Mouse (Mus musculus) right cerebral cortex, postnatal 4 days (tissue): ENCODE results near the gene Ift43.

ENCODE experiments used
- DNase-seq: peaks from one replicate; pipeline ENCODE4 v3.0.0-alpha.2; 2022

Ift43 gene

DNA sequence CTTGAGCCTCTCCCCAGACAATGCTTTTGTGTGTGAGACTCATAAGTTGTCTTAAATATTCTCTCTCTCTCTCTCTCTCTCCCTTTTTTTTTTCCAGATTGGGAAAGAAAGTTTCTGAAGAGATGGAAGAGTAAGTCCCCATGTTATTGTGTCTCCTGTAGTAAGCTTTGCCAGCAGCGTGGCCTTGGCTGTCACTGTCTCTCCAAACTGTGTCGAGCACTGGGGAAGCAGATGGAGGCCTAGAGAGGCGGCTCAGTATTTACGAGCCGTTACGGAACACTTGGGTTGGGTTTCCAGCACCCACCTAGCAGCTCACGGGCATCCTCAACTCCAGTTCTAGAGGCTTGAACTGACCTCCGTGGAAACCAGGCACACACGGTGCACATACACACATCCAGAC lies 56.4 kb downstream of the Ift43 start:
- no peak for DNase-seq

DNA sequence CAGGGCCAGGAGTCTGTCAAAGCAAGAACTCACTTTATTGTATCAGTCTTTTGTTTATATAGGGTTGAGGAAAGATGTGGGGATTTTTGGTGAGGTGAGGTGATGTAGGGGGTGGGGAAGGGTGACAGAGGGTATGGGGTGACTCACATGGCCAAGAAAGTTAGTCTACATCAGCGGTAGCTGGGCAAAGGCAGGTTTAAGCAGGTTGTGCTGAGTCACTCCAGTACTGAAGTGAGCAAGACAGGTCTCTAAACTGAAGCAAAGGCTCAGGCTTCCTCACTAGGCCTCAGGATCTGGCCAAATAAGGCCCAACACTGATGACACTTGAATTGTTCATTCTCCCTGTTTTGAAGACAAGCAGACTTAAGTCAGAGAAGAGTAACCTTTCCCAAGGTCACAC lies 60.0 kb downstream of the Ift43 start:
- no peak for DNase-seq

DNA sequence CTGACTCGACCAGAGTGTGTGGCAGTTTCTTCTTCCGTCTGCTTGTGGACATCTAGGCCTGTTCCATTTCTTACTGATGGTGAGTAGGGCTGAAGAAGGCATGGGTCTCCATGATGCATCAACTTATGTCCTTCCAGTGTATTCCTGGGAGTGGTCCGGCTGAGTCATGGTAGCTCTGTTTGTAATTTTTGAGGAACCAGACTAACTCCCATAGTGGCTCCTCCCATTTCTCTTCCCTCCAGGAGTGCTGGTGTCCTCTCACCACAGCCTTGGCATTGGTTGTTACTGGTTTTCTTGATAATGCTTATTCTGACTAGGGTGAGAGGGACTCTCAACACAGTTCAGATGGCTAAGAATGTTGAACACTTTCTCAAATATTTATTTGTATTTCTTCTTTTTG lies 63.9 kb downstream of the Ift43 start:
- no peak for DNase-seq

DNA sequence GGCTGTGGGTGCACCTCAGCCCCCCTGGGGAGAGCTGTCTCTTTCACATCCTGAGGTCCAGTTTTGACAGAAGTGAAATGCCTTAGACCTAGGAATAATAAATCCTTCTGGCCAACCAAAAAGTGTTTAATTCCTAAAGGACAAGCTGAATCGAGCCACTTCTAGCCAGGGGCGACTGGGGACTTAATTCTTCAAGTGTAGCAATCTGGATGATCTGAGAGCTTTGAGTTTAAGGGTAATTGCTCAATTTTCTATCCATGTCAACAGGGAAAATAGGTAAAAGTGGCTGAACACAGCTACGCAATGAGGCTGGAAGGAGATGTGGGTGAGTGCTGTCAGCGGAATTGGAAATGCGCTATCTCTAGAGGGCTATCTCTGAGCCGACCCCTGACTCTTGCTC lies 65.9 kb downstream of the Ift43 start:
- no peak for DNase-seq

DNA sequence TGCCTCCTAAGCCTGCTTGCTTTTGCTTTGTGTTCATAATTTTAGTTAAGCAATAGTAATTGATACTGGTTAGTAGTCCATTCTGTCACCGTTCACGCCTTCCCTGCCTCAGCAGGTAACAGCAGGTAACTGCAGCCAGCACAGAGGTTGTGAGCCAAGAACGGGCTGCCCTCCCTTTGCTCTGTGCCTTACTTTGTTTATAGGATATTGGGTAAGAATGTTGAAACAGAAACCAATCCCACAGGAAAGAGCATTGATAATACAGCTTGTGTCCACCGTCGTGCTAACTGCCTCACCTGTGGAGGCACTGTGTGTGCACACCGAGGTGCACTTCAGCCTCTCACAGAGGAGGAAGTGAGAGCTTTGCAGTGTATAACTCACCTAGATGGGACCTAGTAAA lies 66.7 kb downstream of the Ift43 start:
- DNase-seq = no peak

DNA sequence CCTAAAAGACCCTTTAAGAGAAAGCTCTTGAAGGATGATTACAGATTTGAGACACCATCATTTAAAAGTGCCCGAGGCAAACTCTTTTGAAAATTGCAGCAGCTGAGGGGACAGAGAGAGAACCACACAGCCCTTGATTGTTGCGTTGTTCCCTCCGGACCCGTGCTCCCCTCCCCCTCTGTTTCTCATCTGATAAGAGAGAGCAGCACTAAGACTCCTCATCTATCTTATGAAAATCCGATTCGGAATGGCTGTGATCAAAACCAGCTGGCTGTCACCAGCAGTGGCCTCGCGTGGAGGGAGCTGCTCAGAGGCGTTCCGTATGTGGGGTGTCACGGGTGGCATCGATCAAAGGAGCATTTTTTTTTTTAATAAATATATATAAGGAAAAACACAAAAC lies 69.6 kb downstream of the Ift43 start:
- no peak for DNase-seq

DNA sequence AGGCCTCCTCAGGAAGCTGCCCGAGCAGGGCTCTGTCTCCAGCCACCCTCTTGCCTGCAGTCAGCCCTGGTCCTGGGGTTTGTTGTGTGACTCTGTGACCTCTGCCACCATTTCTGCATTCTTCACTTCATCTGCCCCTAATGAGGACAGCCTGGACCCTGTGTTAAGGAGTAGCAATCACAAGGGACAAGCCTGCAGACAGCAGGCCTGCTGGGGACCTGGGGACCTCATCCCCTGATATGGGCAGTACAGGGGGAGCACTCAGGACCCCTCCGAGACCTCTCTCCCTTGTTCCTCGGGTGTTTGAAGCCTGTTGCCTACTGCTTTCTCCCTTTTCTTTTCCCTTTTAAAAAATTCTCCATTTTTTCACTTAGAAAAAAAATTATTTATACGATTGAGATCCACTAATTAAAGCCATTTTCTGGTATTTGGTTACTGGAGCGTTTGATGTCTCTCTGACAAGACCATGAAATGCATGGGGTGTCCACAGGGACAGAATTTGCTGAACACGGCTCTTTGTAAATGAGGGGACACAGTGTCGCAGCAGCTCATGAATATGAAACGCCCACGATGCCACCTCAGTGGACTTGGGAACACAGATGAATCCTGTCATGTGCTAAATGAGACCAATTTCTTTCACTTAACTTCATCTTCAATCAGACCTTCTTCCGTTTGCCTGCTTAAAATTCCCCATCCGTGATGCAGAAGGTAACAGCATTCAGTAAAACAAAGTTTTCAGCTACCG lies 71.0 kb downstream of the Ift43 start:
- DNase-seq = no peak

DNA sequence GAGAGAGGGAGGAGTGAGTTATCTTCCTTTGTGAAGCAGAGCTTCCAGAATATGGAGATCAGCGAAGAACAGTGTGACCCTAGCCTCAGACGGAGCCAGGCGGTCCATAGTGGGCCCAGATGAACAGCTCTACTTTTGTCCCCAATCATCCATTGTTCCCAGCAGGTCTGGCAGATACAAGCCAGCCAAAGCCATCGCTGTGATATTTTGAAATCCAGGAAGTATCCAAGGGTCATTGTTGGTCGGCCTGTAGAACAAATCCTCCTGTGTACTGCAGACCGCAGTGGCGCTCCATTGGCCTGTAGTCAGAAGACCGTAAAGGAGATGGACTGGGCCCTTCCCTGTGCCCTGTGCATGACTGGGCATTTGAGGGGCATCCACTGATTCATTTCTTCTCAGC lies 72.8 kb downstream of the Ift43 start:
- no peak for DNase-seq

DNA sequence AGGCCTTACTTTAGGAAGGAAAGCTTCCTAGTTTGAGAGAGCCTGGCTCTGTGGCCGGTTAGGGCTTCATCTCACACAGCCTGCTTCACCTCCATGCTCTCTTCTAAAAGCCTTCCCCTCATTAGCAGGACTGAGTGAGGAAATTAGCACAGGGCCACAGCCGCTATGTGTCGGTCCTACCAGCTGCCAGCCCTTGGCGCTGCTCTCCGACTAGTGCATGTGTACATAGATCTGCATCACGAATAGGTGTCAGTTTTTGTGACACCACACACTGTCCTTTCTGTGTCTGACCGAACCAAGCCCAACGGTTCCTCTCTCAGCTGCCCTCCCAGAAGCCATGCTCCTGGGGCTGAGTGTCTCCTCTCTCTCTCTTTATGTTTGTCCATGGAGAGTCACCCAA lies 74.8 kb downstream of the Ift43 start:
- no peak for DNase-seq

DNA sequence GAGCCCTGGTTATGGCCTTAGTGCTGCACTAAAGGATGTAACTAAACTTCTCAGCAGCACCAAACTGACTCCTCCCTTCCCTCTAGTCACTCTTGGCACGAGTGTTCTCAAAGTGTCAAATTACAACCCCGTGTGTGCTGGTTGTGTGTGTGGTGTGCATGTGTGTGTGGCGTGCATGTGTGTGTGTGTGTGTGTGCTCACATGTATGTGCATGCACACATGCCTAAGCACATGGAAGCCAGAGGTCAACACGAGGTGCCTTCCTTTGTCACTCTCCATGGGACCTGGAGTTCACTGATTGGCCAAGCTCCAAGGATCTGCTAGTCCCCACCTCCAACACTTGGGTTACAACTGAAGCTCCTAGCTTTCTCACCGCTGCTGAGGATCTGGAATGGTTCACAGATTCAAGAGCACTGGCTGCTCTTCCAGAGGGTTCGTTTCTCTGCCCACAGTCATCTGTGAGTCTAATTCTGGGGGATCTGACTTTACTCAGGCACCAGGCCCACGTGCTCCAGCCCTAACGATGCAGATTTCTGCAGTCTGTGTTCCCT lies 75.6 kb downstream of the Ift43 start:
- no peak for DNase-seq

DNA sequence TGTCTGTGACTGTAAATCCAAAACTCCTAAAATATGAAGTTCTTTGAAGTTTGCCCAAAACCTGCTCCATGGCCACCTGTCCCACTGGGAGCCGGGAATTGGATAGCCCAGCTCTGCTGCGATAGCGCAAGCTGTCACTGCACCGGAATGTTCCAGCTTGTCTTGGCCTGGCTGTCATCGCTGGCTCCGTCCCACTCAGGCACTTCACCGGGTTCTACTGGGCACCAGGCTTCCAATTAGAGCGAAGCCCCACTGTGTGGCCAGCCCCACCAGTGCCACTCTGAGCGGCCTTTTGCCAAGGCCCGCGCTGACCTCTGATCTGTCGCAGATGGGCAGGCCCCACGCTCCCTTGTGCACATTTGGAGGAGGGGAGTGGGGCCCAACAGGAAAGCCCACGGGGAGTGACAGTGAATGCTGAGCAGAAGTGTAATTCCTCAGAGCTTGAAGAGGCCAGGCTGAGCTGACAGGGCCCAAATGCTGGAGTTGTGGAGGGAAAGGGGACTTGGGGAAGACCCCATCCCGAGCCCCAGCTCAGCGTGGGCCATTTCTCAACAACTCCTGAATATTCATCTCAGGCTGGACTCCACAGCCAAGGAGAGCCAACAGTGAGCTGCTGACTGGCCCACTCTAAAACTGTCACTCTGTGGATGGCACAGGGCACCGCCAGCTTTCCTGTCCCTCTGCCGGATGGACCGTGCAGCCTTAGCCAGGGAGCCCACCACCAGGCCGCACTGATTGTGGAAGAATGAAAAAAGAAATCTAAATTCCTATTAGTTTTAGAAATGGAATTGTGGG lies 76.5 kb downstream of the Ift43 start:
- DNase-seq = peak; percentile 63

DNA sequence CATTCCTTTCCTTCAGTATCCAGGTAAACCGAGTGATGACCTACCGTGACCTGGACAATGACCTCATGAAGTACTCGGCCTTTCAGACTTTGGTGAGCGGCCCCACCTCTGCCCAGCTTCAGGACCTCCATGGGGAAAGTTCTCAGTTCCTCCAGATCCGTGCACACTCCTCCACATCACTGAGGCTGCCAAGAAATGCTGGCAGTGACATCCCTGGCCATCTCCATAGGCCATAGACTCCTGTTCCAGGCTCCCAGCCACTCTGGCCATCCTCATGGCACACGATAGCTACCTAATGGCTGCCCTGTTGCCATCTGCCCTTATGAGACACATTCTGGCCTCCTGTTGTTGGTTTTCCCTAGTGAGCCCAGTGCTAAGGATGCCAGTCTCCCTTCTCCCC lies 79.1 kb downstream of the Ift43 start:
- no peak for DNase-seq

DNA sequence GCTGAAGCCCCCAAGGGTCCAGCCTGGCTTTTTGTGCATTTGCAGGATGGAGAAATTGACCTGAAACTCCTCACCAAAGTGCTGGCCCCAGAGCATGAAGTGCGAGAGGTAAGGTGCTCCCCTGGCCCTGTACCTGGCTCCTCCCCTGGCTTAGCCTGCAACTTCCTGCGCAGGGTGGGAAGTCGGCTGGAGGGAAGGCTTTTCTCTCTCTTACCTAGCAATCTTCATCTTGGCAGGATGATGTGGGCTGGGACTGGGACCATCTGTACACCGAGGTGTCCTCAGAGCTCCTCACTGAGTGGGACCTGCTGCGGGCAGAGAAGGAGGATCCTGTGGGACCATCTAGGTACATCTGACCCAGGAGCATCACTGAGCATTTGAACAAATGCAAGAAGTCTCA lies 79.6 kb downstream of the Ift43 start:
- no peak for DNase-seq

DNA sequence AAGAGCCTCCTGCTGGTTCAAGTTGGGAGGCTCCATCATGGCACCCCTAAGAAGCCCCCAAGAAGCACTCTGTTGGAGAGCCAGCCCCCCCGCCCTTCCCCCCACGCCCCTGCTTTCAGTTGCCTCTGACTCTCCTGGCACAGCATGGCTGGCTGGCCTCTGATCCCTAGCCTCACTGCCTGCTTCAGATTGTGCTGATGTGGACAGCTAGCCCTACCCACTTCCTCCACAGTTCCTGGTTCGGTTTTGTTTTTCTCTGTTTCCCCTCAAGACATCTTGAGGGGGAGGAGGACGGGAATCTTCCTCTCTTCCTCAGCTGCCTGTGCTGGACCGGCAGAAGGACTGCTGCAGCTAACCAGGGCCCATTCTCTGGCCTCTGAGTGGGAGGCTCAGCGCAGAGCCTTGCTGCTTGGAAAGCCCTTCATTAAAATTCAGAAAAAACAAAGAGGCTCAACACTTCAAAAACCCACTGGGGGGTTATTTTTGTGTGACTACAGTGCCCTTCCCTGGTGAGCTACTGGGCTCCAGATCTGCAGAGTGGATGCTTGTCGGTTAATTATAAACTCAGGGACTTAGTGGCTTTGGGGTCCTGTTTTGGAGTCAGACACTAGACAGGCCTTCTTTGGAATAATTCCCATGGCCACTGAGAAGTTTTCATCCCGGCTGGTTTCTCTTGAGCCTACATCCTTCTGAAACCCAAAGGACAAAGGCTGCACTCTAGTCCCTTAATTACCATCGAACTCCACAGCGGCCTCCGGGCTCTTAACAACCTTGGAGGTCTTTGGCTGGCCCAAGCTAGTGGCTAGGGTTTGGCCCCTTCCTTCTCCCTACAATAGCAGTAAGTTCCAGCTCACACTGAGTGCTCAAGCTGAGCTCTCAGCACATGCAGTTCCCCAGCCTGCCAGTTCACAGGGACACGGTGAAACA lies 80.8 kb downstream of the Ift43 start:
- no peak for DNase-seq

DNA sequence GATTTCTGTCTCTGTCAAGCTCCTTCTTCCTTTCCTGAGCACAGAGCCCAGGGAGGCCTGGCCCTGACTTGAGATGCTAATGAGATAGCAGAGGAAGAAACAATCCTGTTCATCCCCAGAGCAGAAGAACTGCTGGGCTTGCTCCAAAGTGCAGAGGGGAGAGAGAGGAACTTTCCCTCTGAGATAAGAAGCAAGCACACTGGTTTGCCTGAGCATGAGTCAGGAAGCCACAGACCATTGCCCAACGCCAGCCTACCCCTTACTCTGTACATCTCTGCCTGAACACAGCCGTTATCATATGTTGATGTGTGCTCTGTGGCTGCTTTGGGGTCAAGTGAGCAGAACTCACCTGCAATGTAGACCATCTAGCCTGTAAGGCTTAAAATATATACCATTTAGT lies 83.9 kb downstream of the Ift43 start:
- DNase-seq = no peak

DNA sequence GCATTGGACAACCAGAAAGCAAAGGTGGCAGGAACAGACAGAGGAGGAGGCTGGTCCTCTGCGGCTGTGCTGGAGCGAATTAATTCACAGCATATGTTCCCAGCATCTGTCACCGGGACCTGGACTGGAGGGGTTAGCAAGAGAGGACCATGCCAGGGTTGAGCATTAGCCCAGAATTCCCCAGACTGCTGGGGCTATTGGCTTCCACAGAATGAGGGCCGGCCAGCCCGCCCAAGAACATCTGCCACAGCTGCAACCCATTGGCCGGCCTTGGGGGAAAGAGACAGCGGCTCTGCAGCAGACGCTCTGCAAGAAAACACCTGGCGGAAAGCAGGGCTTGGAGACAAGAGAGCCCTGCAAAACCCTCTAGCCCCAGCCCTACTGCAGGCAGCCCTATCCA lies 84.7 kb downstream of the Ift43 start:
- DNase-seq = no peak

DNA sequence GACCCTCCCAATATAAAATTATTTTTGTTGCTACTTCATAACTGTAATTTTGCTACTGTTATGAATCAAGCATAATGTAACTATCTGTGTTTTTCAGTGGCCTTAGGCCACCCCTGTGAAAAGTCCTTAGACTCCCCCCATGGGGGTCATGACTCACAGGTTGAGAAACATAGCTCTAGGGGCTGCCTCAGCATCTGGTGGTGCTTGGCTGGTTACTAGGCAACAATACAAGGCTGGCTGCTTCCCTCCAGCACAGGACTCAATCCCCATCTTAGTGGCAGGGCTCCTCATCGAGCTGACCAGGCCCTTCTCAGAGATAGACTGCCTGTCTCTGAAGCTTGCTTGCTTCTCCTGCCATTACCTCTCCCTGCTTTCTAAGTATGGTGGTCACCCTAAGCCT lies 86.4 kb downstream of the Ift43 start:
- no peak for DNase-seq

DNA sequence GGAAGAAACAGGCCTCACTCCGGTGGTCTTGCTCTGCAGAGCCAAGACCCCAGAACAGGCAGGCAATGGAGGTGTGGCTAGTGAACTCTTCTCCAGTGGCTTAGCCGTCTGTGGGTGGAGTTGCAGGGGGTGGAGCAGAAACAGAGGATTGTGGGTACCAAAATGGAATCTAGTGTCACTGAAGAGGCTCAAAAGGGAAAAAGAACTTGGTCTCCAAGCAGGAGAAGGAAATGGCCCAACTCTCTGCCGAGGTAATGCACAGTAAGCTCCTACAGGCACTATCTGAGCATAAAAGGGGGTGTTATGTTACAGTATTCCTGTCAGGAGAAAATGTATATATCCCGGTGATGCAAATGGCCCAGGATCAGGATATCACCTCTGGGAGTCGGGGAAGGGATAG lies 86.9 kb downstream of the Ift43 start:
- no peak for DNase-seq

DNA sequence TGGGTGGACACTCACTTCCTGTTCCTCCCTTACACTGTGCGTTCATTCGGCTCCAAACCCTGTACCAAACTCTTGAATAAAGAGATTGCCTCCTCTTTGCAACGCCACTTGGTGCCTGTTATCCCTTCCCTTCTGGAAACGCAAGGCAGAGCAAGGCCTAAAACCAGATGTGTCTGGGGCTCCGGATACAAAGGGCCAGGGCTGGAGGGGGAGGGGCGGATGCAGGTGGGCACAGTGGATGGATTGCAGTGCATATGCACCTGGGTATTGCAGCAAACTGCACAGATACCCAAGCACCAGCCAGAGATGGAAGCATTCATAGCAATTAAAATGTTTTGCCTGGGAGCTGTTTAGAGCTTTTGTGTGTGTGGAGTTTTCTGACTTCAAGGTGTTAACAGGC lies 91.0 kb downstream of the Ift43 start:
- no peak for DNase-seq

DNA sequence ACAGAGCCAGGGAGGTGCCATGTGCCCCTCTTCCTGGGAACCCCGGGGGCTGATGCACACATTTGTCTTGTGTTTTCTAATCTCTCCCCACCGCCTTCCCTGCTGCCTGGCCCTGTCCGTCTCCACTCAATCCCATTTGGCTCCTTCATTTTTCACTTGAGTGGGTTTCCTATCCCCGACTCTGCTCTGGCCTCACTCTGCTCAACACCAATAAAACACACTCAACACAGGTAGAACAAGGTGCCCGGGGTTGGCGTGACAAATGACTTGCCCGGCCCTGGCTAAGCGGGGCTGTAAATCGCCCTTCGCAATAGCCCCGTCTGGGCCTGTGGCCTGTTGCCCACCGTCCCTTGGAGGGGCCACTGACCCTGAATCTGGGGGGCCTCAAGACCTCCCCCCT lies 92.0 kb downstream of the Ift43 start:
- no peak for DNase-seq

DNA sequence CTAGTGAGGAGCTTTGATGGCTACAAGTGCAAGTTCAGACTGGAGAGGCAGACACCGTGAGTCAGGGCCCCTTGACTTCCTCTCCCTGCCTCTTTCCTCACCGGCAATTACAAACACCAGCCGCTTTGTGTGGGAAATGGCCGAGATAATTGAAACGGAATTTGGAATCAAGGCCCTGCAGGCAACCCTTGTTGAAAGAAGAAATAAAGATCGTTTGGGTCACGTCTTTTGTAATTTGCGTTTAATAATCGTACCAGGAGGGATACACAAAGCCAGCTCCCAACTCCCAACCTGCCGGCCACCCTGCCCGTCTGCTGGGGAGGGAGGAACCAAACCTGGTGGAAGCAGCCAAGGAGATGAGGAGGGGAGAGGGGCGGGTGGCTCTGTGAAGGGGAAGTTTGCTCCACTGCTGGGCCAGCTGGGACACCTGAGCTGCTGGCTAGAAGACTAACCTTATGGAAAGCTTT lies 93.2 kb downstream of the Ift43 start:
- no peak for DNase-seq

DNA sequence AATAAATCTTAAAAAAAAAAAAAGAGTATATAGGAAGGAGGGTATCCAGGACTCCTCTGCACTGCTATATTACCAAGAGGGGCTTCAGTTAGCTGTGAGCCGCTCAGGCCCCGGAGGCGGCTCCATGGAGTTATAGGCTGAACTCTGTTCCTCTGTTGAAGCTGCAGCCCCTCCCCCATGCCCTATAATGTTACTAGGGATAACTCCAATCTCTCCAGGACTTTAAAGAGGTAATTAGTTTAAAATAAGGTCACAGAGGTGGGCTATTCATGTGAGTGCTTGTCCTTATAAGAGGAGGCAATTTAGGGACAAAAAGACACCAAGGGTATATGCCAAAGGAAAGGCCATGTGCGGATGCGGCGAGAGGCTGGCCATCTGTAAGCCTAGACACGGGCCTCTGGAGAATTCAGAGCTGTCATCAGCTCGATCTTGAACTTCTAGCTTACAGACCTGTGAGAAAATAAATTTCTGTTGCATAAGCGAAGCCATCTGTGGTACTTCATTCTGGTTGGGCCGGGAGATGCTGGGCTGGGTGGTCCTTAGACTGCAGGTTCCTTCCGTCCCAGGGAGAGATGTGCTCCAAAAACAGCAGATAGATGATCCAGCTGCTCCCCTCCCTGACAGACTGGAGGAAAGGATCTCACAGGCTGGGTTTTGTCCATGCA lies 94.5 kb downstream of the Ift43 start:
- DNase-seq = no peak

DNA sequence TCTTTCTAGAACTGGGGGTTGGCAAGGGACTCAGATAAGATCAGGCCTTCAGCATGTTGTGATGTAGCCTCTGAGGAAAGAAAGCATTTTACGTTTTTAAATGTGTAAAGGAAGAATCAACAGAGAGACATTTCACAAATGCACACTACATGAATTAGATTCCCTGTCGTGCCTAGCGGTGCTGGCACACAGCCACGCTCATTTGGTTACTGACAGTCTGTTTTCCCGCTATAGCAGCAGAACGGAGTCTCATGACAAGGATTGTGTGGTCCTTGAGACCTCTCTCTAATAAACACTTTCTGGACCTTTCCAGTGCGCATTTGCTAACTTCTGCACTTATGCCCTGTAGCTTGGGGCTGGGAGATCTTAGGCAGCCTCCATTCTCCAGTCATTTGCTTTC lies 96.9 kb downstream of the Ift43 start:
- peak; percentile 81 for DNase-seq
